Mouse (Mus musculus) cerebellum, adult 9-10 months (tissue): ENCODE results near the gene Tmem260.
"Not testable (repeated sequence)": the region's sequence is repeated elsewhere in the genome, so short reads cannot be mapped to it uniquely, and the experiment has no call there.

Source experiments
- DNase-seq: peaks from one replicate; pipeline ENCODE4 v3.0.0; 2022

Tmem260 gene

GRCm38 (mm10) chr14:48445984-48446683 is at the start of gene Tmem260:
TSS of gene Tmem260 (plus strand) at chr14:48446124.
- DNase-seq = peak; percentile 95

DNA sequence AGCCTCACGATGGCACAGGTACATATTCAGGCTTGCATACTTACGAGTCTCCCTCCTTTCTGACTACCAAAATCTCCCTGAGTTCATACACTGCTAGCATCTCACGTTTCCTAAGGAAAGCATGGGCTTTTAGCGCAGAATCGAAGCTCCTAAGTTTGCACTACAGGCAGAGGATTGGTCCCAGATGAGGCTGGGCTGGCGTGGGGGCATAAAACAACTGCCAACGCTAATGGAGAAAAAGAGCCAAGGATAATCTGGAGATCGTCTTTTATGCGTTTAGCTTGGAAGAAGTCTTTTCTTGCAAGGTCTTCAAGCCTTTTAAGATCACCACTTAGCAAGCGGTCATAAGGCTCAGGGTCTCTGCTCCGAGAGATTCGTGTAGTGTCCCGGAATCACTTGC is 39.8 kb upstream of the Tmem260 start:
- no peak for DNase-seq

DNA sequence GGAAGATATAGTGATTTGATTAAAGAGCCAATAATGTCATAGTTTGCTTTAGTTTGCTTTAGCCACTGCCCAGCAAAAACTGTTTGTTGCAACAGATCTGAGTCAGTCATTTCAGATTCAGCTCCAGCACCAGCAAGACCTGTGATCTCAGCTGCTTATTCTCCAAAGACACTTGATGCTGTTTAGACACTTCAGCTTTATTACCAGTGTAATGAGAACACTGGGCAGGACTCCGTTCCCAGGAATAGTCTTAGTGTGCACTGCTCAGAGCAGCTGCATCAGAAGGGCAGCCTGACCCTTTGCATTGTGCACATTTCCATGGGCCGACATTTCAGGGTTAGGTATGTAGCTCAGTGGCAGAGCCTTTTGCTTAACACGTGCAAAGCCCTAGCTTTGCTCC is 28.9 kb upstream of the Tmem260 start:
- no peak for DNase-seq

DNA sequence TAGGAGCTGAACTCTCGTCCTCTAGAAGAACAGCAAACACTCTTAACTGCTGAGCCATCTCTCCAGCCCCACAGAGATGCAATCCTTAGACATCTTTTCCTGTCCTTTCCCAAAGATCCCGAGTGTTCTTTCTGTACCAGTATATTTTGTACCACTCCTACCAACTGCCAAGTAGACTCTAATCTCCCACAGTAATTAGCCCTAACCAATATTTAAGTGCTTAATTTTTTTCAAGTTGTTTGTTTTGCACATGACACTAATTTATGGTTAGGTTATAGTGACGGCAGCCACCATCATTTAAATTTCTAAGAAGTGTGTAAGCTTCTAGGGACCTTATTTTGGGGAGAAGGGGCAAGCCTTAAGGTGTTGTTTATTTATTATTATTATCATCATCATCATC is 27.7 kb upstream of the Tmem260 start:
- no peak for DNase-seq

DNA sequence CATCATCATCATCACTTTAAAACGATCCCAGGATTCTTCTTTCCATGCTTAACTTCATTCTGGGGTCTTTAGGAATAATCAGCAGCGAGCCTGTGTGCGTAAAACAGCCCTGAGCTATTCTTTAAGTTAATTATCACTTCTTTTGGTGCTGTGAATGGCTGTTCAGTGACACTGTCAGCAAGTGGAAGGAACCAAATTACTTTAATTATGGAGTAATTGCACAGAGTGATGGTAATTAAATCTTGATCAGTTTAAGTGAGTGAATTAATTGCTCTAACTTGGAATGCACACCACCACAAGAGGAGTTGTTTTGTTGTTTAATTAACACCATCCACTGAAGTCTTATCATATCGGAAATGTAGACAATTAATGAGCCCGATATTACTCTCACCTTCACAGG is 27.3 kb upstream of the Tmem260 start:
- no peak for DNase-seq

DNA sequence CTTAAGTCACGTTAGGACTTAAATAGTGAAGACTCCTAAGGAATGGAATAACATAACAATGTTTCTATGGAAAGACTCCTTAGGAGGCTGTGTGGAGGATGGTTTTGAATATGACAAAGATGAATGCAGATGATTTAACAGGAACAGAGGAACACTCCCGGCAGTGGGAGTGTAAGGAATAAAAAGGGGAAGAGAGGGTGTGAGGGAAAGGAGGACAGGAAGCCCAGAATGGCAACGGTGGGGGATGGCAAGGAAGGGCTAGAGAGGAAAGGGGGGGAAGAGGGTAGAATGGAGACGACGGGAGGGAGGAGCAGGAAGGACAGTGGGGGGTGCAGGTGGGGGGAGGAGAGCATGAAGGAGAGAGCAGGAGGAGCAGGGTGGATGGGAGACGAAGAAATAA is 24.4 kb upstream of the Tmem260 start:
- DNase-seq = no peak

GRCm38 (mm10) chr14:48421996-48422395 is 23.9 kb upstream of the Tmem260 start:
- no peak for DNase-seq

DNA sequence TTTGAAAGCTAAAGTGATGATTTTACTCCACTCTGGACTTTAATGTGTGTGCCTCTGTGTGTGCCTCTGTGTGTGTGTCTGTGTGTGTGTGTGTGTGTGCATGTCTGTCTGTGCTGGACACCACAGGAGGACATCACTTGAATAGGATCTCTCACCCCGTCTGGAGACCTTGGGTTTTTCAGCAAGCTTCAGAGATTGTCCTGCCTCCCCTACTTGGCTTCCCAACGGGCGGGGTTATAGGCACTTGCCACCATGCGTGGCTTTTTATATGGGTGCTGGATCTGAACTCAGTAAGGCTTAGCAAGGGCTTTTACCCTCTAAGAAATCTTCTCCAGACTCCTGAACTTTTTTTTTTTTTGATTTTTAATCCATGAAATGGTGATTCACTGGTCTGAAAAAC is 23.5 kb upstream of the Tmem260 start:
- DNase-seq = no peak

DNA sequence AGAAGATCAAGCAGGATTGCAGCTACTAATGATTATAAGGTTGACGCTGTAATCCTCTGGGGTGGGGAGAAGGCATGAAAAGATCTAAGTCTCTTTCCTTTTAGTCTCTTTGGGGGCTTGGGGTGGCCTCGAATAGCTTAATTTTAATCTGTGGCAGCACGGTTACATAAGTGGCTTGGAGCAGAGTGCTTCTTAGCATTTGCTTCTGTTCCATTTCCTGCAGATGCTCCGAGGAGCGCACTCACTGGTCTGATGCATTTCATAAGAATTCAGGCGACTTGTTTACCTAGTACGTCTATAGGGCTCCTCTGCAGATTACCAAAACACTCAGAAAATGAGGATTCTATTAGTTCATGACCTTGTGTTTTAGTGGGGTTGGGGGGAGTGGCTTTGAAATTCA is 23.0 kb upstream of the Tmem260 start:
- no peak for DNase-seq

- DNase-seq = no peak
Observed at GRCm38 (mm10) chr14:48431978-48432377, 13.9 kb upstream of the Tmem260 start.

GRCm38 (mm10) chr14:48443796-48444195 is 2.1 kb upstream of the Tmem260 start:
- DNase-seq = no peak

GRCm38 (mm10) chr14:48451966-48452407 is 6.1 kb downstream of the Tmem260 start:
- no peak for DNase-seq

GRCm38 (mm10) chr14:48453411-48453810 is 7.5 kb downstream of the Tmem260 start:
- no peak for DNase-seq

- no peak for DNase-seq
Observed at GRCm38 (mm10) chr14:48456305-48457092, 10.6 kb downstream of the Tmem260 start.

DNA sequence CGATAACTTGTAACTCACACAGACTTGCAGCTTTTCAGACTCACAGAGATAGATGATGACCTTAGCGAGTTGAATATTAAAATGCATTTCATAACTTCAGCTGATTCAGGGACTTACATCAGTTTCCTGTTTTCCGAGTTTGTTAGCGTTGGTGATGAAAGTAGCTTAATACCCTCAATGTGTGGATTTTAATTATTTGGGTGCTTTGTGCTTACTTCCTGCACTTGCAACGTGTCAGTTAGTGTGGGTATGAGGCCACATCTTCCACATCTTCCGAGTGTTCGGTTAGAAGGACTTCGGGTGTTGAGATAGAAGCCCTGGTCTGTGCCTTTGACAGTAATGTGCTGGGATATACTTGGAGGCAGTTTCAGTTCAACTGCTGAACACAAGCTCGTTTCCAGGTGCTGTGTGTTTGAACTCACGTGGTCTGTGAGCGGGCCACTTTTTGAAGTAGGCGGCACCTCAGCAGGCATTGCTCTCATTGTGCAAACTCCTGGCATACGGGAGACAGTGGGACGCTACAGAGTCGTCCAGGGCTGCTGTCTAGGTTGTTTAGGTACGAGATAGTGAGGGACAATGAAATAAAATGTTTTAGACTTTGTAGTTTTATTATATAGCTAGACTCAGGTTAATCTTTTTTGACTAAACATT is 11.5 kb downstream of the Tmem260 start:
- no peak for DNase-seq

- DNase-seq = no peak
Observed at GRCm38 (mm10) chr14:48458901-48459300, 13.0 kb downstream of the Tmem260 start.

- no peak for DNase-seq
Observed at GRCm38 (mm10) chr14:48468339-48468738, 22.4 kb downstream of the Tmem260 start.

DNA sequence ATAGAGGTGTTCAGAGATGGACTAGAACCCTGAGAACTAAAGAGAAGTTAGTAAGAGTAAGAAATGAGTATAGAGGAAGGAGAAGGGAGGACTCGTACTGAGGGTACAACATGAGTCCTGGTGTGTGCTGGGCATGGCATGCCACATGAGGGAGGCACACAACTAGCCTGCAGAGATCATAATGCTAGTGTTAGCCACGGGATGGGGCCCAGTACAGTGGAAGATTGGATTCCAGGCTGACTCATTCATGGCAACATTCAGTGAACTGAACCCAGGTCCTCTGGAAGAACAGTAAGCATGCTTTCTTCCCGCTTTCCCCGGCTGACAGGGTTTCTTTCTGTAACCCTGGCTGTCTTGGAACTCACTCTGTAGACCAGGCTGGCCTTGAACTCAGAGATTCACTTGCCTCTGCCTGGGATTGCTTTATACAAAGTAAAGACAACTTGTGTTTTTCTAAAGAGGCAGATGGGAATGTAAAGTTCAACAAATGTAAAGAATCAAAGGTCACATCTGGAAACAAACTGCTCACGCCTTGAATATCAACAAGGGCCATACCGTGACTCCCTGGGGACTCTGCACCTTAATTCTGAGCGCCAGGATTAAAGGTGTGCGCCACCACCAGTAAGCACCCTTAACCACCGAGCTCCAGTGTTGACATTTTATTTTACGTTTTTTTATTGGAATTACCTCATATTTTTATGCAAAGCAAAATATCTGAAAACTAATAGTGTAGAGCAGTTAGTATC is 25.0 kb downstream of the Tmem260 start:
- DNase-seq = no peak

GRCm38 (mm10) chr14:48472179-48472578 is 26.3 kb downstream of the Tmem260 start:
- no peak for DNase-seq

DNA sequence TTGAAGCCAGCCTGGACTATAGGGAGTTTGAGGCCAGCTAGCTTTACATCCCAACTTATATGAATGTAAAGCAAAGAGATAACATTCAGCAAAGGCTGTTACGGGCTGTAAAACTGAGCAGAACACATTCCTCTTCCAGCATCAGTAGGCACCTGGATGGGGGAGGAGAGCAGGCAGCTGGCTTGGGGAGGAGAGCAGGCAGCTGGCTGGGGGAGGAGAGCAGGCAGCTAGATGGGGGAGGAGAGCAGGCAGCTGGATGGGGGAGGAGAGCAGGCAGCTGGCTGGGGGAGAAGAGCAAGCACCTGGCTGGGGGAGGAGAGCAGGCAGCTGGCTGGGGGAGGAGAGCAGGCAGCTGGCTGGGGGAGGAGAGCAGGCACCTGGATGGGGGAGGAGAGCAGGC is 29.4 kb downstream of the Tmem260 start:
- DNase-seq = no peak

- DNase-seq = not testable (repeated sequence)
Observed at GRCm38 (mm10) chr14:48475834-48476233, 29.9 kb downstream of the Tmem260 start.

DNA sequence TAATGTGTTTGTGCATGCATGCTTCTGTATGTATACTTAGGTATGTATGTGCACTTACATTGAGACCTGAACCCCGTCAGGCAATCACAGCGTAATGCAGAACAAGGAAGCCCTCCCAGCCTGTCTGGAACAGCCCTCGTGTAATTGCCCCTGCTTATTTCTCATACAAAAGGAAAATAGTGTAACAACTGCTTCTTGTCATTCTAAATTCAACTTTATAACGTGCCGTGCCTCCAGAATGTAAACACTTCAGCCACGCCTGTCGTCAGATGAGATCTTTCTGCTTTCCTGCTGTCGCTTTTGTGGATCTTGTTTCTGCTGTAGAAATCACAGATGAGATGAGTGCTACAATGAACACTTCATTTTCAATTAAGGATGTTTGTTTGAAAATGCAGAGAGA is 30.4 kb downstream of the Tmem260 start:
- no peak for DNase-seq

DNA sequence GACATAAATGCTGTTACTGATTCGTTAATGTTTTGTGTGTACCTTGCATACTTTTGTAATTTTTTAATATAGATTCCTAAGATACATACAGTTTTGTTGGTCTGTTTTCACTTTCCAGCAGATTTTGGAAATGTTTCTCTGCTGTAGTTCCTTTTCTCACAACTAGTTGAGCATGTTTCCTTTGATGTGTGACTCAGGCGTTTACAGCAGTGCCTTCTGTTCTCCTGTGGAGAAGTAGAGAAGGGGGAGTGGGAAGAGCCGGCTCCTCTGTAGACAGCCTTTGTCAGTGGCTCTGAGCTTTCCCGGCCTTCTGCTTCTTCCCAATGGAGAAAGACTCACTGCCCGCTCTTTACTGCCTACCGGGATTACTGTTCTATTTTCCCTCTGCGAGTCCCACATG is 35.7 kb downstream of the Tmem260 start:
- no peak for DNase-seq
